Mouse (Mus musculus) megakaryocyte progenitor cell, adult 5-6 weeks (primary cell): Measurements from ENCODE around the gene Cela1. TPM values are rescaled to one million over a fixed set of nuclear protein-coding genes. Genes with fewer than 3 reads are reported as not detected.

Experiments used
- ATAC-seq: replicated peaks from 2 replicates; pipeline ENCODE4 v1.8.0; 2016; ENCODE audit warnings: mild to moderate bottlenecking, moderate TSS enrichment, inconsistent platforms; ENCODE audit not compliant: poor library complexity
- total RNA-seq, 2 experiments: library from RNA; stranded (forward) in 1 of 2; stranded (reverse) in 1 of 2; fragments of 157-497, 149-512 nt in 1 of 2; fragments of 200-1000 nt in 1 of 2; gene quantifications; 2 replicates each; pipeline versions ENCODE4 v1.2.3 to v1.2.4; 2015 to 2017

Gene Cela1
- total RNA-seq (2015) (12.2 and 28.8 TPM in 2 replicates), total RNA-seq (2017) (5.2 and 10.8 TPM in 2 replicates)

DNA sequence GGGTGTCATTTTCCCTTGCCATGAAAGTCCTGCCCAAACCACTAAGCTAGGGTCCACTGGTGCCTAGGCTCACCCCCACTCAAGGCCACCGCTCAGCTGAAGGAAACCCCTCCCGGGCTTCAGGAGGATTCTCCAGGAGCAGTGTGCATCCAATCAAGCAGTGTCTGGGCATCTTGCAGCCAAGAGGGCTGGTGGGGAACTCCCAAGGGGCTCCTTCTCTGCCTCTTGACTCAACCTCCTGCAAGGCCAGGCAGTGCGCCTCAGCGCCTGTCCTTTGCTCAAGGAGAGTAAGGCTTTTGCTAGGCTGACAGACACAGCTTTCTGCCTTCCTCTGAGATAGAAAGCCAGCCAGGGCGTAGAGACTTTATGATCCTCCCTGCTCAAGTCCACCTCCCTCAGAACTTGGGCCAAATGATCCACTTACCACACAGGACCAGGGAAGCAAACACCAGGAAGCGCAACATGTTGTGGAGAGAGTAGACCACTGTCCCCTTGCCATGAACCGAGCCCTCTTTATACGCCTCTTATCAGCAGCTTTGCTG lies at the start of gene Cela1:
Gene Cela1 (minus strand): TSS at position 492 of the 542 bp plus-strand sequence.
- ATAC-seq = no peak

DNA sequence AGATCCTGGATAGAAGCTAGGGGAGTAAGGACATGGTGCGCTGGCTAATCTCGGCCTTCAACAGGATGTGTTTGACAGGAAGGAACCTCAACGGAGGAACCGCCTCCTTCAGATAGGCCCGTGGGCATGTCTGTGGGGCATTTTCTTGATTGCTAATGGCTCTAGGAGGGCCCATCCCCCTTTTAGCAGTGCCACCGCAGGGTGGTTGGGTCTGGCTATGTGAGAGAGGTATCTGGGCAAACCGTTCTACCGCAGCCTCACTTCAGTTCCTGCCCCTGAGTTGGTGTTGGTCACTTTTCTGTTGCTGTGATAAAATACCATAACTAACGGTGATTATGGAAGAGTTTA lies 48.2 kb upstream of the Cela1 start:
- ATAC-seq = peak; percentile 50

DNA sequence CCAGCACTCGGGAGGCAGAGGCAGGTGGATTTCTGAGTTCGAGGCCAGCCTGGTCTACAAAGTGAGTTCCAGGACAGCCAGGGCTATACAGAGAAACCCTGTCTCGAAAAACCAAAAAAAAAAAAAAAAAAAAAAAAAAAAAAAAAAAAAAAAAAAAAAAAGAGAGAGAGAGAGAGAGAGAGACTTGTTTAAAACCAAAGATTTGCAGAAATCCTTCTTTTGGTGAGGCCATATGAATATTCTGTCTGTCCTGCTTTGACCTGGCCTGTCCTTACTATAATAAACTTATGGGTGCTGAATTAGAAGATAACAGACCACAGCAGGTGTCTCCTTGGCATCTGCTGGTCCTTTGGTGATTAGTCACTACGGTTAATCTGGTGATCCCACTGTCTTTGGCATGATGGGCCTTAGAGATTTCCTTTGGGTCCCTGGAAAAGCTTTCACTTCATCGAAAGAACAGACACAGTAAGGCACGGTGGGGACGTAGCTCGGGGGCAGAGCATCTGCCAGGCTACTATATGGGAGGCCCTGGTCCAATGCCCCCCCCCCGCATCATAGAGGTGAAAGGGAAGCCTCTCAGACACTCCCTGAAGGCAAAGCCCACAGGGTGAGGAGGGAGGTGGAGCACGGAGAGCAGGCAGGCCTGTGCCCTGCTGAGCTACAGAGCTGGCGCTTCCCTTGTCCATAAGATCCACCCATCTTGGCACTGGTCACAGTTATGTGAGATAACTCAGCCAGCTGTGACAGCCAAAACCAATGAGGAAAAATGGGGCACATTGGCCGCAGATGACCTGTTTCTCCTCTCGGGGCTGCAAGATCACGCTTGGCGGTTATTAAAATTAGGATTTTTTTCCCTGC lies 47.6 kb upstream of the Cela1 start:
- peak; percentile 42 for ATAC-seq

DNA sequence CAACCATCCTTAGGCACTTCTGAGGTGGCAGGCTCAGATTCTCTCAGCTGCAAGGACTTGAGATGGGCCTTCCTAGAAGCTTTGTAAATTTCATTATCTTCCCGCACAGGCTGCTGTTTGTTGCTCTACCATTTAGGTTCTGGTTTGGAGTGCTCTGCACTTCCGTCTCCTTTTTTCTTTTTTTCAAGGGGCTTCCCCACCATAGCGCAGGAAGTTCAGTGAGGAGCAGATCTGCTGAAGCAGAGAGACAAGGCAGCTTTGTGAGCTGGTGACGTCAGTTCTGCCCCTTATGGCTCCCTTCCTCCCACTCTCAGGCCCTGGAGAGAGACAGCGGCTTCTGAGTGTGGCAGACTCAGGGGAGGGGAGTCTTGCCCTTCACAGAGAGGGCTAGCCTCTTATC lies 44.9 kb upstream of the Cela1 start:
- ATAC-seq = peak; percentile 12; the same call in 1 of the 2 replicates

DNA sequence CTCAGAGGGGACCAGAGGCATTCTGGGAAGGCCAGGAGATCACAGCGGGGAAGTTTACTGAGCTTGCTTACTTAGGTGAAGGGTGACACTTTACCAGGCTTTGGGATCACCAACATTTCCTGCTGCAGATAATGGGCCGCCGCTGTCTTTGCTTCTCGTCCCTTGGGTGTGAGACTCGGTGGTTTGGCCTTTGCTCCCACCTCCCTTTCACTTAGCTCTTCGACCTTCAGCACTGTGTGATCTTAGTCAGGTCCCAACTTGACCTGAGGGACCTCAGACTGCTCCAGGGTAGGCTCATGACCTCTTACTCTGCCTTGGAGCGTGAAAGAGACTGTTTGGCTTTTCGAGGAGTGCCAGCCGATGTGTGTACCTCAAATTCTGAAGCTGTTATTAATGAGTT lies 43.4 kb upstream of the Cela1 start:
- ATAC-seq = no peak

DNA sequence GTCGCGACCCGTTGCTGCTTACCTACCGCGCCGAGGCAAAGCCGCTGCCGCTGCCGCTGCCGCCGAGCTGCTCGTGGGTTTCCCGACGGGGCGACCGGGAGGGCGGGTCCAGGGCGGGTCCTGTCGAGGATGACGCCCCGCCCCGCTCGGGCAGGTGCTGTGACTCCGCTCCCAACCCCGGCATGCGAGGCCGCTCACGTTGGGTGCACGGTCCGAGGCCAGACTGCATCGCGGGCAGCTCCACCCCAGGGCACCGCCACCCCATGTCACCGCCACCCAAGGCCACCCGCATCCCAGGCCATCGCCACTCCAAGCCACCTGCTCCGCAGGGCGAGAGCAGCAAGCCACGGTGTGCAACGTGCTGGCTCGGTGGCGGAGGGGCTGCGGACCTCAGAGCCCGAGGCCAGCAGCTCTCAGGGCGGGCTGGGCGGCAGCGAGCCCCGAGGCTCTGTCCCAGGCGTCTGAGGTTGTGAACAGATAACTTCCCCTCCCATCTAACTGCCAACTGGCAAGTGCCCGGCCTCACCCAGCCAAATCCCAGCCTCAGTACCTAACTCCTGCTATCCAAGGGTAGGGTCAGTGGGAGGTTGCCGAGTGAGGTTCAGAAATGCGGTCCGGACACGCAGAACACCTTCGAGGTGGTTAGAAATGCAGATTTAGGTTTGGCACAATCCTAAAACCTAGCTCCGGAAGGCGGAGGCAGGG lies 41.7 kb upstream of the Cela1 start, which contains the start of gene Galnt6:
Gene Galnt6 (minus strand): TSS at position 96 of the 705 bp plus-strand sequence.
- ATAC-seq = peak; percentile 55

DNA sequence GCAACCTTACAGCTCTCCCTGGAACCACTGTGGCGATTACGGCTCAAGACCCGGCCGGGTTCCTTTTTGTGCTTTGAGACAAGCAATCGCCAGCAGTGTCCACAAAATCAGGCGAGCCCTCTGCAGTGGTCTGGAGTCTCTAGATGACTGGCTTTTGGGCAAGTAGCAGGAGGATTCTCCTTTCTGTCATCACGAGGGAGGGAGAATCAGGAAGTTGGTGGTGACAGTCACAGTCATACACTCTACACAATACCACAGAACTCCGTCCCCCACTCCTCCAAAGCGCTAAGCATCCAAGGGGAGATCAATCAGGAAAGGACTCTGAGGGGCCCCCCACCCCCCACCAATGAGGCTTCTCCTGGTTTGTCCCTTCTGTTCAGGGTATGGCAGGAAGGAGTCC lies 40.9 kb upstream of the Cela1 start:
- peak; percentile 33; the same call in 1 of the 2 replicates for ATAC-seq

DNA sequence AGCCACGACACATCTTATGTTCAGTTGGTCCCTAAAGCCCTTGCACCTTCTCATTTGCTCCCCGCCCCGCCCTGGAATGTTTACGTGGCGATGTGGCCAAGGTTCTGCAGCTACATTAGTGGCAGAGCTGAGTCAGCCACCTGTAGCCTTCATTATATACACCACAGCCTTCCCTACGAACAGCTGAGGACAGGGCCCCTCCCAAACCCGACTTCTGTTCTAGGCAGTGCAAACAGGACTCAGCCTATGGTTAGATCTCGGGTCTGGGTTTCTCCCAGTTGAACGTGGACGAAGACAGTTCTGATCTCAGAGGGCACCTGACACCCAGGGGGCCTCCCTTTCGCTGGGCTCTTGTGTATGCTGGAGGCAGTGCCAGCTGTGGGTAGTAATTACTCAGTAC lies 40.1 kb upstream of the Cela1 start:
- ATAC-seq = no peak

DNA sequence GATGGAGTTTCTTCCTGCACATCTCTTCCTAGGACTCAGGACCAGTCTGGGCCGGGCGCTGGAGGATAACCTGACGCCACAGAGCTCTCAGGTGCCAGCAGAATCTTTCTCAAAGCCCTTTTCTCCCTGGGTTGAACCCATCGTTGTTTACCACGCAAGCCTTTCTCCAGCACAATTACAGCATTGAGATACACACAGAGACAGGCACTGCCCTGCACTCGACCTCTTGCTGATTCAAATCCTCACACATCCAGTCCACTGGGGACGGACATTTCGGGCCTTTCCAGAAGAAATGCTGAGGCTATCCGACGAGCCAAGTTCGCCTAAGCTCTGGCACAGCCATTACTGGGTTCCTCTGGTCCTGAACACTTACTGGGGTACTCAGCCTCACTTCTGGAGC lies 39.0 kb upstream of the Cela1 start:
- ATAC-seq = no peak

DNA sequence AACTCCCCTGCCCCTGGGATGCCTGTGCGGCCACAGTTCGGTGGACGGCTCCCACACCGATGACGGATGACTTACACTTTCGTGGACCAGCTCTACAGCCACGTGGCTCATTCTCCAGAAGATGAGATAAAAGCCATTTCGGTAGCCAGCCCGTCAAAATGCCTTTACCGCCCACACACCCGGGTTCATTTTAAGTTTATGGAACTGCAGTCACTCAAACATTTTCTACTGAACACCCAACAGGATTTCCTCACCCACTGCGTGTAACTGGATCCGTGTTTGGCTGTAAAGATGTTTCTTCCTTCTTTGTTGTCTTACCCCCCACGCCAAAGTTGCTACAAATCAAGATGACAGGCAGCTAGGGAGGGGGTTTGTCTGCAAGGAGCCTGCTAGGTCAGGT lies 35.8 kb upstream of the Cela1 start:
- ATAC-seq = no peak

DNA sequence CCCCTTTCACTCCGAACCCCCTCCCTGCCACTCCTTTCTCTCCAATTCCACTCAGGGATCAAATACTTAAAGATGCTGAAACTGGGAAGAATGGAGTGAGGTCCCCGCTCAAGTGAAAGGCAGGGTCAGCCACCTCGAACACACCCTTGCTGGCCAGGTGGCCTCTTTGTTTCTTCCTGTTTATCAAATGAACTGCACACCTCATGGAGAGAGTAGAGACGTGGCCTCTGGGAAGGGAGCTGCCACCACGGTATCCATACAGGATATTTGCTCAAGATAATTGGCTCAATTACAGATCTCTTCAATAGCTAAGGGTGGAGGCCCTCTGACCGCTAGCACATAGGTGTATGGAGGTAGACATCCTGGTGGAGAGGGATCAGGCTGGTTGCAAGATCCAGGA lies 34.8 kb upstream of the Cela1 start:
- ATAC-seq = no peak

DNA sequence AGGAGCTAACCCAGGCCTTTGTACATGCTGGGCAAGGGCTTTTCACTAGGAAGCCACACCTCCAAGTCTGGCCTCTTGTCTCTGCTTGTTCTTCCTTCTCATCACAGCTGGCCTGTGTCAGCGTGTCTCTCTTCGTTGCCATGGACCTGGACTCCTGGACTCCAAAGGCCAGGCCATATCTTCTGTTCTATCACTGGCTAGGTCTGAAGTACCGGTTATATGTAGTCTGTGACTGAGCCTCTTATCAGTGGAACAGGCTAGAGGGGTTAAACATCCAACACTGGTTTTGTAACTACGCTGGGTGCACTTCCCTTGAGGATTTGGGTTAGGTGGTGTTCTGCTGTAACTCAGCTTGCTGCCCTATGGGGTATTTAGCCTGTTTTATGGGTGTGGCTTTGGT lies 34.3 kb upstream of the Cela1 start:
- ATAC-seq = no peak

DNA sequence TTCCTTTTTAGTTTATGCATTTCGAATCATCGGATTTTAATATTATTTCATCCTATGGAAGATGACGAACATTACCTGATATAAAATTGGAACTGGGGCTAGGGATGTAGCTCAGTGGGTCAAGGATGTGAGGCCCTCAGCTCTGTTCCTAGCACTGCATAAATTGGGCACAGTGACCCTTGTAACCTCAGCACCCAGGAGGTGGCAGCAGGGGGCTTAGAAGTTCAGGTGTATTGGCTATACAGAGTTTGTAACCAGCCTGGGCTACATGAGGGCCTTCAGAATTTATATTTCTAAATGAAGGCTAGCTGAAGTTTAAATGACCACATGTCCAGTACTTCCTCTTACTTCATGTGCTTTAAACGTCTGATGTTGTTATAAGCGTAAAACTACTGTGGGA lies 33.7 kb upstream of the Cela1 start:
- ATAC-seq = no peak

DNA sequence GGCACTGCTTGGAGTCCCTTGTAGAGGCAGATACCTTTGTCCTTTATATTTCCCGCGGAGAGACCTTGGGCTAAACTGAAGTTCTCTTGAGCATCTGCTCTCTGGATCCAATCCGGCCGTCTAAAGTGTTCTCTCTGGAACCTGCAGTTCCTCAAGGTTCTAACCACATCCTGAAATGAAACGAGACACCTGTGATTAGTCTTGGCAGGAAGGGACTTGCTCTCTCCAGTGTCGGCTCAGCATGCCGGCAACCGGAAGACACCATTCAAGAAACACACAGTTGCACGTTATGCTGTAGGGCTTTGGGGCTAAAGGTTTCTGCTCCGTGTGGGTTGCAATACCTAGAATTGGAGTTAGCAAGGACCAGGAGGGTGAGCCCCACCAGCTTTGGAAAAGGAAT lies 32.3 kb upstream of the Cela1 start:
- ATAC-seq = no peak

DNA sequence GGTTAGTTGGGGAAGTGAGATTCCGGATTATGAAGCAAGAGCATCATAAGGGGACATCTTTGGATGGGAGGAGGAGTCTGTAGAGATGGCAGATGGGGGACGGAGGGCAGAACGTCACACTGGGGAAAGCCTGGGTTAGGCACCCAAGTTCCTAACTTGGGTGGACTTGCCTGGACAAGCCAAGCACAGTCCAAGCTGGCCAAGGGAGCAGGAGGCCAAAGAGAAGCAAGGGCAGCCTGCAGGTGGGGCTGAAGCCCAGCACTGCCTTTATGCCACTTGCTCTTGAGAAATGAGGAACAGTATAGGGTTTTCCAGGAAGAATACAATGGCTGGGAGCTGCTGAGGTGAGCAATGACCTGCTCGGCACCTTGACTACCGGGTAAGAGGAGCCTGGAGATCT lies 31.5 kb upstream of the Cela1 start:
- no peak for ATAC-seq

DNA sequence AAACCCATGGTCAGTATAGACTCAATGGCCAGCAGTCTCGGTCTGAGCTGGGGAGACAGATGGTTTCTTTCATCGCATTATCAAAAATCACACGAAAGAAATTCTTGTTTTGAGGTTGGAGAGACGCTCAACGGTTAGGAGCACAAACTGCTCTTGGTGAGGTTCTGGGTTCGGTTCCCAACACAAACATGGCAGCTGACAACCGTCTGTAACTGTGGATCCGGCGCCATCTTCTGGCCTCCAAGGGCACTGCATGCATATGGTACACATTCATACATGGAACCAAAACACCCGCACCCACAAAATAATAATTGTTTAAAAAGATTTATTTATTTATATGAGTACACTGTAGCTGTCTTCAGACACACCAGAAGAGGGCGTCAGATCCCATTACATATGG lies 30.9 kb upstream of the Cela1 start:
- ATAC-seq = no peak

DNA sequence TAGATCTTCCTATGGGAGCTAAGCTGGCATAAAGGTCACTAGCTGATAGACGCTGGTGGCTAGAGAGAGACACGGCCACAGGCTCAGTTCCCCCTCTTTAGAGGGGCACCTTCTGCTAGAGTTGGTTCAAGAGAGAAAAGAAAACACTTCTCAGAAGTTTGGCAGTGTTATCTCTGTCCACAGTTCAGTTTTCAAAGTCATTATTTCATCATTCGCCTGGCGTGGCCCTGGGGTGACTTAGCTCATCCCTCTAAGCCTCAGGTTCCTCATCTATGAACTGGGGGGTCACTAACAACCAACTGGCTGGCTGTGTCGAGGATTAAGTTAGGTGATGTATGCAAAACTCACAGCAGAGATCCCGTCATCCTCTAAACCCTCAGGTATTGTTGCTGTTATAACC lies 30.2 kb upstream of the Cela1 start:
- ATAC-seq = peak; percentile 61

DNA sequence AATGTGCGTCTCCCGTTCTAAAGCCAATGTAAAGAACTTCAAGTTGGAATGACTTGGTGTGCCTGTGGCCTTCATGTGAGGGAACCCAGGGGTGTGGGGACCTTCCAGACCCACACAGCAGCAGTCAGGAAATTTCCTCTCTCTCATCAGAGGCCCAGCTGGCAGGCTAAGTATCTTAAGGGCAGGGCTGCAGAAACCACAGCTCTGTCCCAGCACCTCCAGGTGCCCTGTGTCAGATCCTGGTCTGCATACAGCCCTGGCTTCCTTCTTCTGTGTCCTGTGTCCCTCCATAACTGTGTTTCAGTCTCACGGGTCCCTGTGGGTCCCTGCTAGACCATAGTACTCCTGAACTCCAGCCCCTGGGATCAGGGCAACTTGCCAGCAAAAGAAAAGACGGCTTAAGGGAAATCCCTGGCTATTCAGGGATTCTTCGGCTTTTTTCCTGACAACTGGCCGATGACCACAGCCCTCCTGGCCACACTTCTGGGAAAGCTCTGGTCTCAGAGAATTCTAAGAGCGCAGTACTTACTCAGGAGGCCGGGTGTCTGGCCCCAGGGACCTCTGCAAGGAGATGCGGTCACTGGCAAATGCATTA lies 27.8 kb upstream of the Cela1 start:
- ATAC-seq = no peak

DNA sequence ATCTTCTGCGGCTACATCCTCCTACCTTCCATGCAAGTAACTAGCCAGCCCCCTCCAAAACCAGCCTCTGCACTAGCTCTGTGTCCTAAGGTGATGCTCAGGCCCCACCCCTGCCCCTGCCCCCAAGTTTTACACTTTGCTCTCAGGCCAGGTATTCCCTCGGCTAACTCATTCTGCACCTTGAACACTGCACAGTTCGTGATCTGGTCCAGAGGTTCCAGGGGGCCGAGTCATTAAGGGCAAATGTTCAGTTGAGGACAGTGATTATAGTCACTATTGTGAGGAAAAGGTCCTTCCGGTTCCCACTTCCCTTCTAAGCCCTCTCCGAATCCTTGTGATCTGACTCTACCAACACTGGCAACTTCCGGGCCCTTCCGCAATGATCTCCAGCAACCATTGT lies 26.7 kb upstream of the Cela1 start:
- ATAC-seq = no peak

DNA sequence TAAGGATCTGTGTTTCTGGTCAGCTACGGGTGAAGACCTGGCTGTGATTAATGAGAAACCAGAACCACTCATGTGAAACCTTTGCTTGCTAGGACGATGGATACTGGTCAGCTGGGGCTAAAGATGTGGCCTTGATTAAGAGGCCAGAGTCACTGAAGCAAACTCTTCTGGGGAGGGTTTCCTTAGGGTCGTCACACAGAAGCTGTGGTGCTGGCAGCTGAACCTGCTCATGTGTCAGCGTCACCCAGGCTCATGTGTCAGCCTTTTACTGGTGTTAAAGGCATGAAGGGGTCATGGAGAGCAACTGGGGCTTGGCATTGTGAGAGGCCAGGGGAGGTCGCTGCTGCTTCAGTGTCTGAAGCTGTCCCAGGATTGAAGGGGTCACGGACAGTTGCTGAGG lies 23.1 kb upstream of the Cela1 start:
- ATAC-seq = no peak

DNA sequence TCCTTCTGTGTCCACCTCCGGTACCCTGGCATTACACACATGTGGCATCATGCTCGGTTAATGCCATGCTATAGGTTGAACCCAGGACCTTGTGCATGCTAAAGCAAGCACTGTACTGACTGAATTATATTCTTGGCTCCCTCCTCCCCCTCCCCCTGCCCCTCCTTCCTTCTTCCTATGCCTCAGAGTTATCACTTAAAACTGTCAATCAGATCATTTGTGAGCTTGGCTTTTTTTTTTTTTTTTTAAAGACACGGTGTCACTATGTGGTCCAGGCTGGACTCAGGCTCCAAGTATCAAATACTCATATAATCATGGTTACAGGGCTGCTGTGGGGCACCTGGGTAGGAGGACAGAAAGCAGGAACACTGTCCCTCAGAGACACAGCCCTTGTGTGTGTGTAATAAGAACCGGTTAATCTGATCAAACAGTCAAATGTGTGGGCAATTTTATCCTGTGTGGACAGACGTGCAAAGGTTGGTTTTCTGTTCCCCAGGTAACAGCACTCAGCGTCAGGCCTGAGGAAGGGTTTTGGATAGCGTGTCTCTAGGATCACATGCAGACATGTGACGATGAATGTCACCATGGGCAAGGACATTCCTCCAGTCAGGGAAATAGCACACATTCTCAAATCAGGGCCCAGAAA lies 20.8 kb upstream of the Cela1 start:
- peak; percentile 23; the same call in 1 of the 2 replicates for ATAC-seq
